Mouse (Mus musculus) cerebellum, adult 2 months (tissue): ENCODE results near the gene Kdm8.

Experiments
- CTCF ChIP-seq: fragments of 200-500 bp; IDR thresholded peaks from 2 replicates; pipeline ENCODE4 v1.5.1; 2011; ENCODE audit warnings: low read depth, mild to moderate bottlenecking, control low read depth, low read length, moderate library complexity, borderline replicate concordance; ENCODE audit not compliant: insufficient read depth
- POLR2A ChIP-seq: fragments of 200-500 bp; IDR thresholded peaks from 2 replicates; pipeline ENCODE4 v1.6.1; 2011; ENCODE audit warnings: low read length, control low read depth, borderline replicate concordance; ENCODE audit not compliant: insufficient read depth

GRCm38 (mm10) chr7:125462200-125462599, 17.7 kb downstream of the Kdm8 start:
- TF ChIP-seq POLR2A (no peak), CTCF (no peak)
